Mouse (Mus musculus): Measurements from ENCODE around the gene Traf4. TPM values are rescaled to one million over a fixed set of nuclear protein-coding genes. Genes with fewer than 3 reads are reported as not detected.
A peak's percentile ranks its signal among the peaks of the same experiment; 100 is the strongest.
"Not testable (repeated sequence)": the region's sequence is repeated elsewhere in the genome, so short reads cannot be mapped to it uniquely, and the experiment has no call there.

Gene Traf4
- total RNA-seq, 2 experiments from 2014 or later, result 0.51 to 1.3 TPM

GRCm38 (mm10) chr11:78146168-78146567, 19.2 kb downstream of the Traf4 start:
- ATAC-seq (ENCODE audit: poor library complexity, severe bottlenecking), result no peak

GRCm38 (mm10) chr11:78143520-78143919, 21.9 kb downstream of the Traf4 start:
- ATAC-seq (ENCODE audit: poor library complexity, severe bottlenecking), result no peak

DNA sequence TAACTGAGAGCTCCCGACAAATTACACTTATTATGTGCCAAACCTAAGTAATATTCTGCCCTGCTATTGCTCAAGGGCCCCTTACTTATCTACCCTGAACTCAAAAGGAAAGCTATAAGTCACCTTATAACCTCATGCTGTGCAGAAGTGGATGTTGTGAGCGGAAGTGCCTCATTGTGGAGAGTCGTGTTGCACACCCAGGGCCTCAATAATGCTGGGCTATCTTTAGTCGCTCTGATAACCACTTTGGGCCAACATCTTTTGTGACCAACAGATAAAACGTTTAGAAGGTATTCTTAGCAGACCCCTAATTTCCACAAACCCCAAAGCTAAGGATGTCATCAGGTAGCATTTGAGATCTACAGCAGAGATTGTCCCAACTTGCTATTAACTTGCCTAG, 24.7 kb downstream of the Traf4 start:
- peak; percentile 38; the same call in 1 of the 2 replicates for ATAC-seq (ENCODE audit: poor library complexity, severe bottlenecking)

- ATAC-seq (ENCODE audit: poor library complexity, severe bottlenecking), result no peak
Observed at GRCm38 (mm10) chr11:78138023-78138422, 27.4 kb downstream of the Traf4 start.

- no peak for ATAC-seq (ENCODE audit: poor library complexity, severe bottlenecking)
Observed at GRCm38 (mm10) chr11:78137584-78137983, 27.8 kb downstream of the Traf4 start.

- no peak for ATAC-seq (ENCODE audit: poor library complexity, severe bottlenecking)
Observed at GRCm38 (mm10) chr11:78136132-78136531, 29.3 kb downstream of the Traf4 start.

GRCm38 (mm10) chr11:78135314-78135713, 30.1 kb downstream of the Traf4 start:
- ATAC-seq (ENCODE audit: poor library complexity, severe bottlenecking), result not testable (repeated sequence)

DNA sequence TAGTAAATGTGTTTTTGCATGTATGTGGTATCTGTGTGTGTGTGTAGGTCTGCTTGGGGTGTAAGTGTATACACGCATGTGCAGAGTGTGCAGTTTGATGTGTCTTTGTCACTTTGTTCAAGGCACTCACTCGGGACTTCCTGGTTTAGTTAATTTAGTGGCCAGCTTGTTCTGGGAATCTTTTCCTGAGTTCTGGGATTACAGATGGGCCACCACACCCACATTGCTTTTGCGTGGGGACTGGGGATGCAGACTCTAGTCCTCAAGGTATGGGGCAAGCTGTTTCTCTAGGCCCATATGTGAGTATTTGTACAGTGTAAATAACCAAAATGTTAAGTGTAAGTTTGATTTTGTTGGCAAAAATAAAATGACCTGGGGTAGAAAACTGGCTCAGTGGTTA, 31.0 kb downstream of the Traf4 start:
- ATAC-seq (ENCODE audit: poor library complexity, severe bottlenecking), result no peak

GRCm38 (mm10) chr11:78133915-78134314, 31.5 kb downstream of the Traf4 start:
- no peak for ATAC-seq (ENCODE audit: poor library complexity, severe bottlenecking)

GRCm38 (mm10) chr11:78129458-78129857, 35.9 kb downstream of the Traf4 start:
- ATAC-seq (ENCODE audit: poor library complexity, severe bottlenecking), result no peak

- ATAC-seq (ENCODE audit: poor library complexity, severe bottlenecking), result peak; percentile 89
Observed at GRCm38 (mm10) chr11:78126739-78127138, 38.6 kb downstream of the Traf4 start.

DNA sequence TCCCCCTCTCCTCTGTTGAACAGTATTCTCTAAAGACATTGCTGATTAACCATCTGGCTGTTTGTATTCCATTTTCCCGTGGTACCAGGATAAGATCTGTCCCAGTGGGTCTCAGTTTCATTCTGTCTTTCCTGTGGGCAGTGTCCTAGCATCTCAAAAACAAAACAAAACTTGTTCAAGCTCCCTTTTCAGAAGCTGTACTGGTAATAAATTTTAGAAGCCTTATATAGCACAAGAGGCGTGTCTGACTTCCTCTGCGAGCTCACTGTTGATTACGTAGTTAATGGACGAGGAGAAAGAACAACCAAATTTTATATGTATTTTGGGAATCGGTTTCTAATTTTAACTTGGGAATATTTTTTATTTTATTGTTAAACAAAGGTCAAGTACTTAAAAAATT, 39.7 kb downstream of the Traf4 start:
- ATAC-seq (ENCODE audit: poor library complexity, severe bottlenecking), result no peak

DNA sequence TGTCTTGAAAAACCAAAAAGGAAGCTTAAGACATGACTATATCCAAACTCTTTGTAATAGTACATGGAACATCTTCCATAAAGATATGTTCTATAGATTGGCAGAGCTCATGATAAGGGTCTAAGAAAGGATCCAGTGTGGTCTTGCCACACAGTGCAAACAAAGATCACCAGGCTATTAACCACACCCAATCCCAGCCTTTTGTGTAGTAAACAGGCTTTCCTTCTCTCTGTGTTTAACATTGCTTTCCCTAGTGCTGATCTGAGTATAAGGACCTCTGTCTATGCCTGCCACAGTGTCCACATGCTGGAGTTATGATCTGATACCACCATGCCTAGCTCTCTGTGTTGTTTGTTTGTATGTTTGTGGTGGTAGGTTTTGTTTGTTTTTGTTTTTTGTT, 41.6 kb downstream of the Traf4 start:
- ATAC-seq (ENCODE audit: poor library complexity, severe bottlenecking), result no peak

- no peak for ATAC-seq (ENCODE audit: poor library complexity, severe bottlenecking)
Observed at GRCm38 (mm10) chr11:78122815-78123214, 42.6 kb downstream of the Traf4 start.

GRCm38 (mm10) chr11:78121176-78121575, 44.2 kb downstream of the Traf4 start:
- no peak for ATAC-seq (ENCODE audit: poor library complexity, severe bottlenecking)

GRCm38 (mm10) chr11:78119898-78120297, 45.5 kb downstream of the Traf4 start:
- peak; percentile 71 for ATAC-seq (ENCODE audit: poor library complexity, severe bottlenecking)

DNA sequence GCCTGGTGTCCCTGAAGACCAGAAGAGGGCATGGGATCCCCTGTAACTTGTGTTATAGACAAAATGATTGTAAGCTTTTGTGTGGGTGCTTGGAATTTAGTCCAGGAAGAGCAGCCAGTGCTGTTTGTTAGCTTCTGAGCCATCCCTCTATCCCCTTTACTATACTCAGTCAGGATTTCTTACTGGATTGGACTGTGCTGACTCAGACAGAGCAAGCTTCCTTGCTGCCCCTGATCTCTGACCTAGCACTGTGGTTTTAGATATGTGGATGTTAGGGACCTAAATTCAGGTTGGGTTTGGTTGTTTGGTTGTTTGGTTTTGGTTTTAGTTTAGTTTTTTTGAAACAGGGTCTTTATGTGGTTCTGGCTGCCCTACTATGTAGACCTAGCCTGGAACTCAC, 46.9 kb downstream of the Traf4 start:
- no peak for ATAC-seq (ENCODE audit: poor library complexity, severe bottlenecking)

DNA sequence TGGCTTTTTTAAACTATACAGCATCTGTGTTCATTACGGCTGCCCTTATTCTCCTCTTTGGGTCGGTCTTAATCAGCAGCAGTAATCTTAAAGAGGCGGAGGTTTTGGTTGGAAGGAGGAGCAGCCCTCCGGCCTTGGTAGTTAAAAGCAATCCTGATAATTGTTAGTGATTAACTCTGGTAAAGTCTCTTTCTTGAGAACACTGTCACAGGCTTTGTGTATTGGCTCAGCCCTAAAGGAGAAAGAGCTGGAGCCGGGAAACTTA, 49.3 kb downstream of the Traf4 start:
- no peak for ATAC-seq (ENCODE audit: poor library complexity, severe bottlenecking)

DNA sequence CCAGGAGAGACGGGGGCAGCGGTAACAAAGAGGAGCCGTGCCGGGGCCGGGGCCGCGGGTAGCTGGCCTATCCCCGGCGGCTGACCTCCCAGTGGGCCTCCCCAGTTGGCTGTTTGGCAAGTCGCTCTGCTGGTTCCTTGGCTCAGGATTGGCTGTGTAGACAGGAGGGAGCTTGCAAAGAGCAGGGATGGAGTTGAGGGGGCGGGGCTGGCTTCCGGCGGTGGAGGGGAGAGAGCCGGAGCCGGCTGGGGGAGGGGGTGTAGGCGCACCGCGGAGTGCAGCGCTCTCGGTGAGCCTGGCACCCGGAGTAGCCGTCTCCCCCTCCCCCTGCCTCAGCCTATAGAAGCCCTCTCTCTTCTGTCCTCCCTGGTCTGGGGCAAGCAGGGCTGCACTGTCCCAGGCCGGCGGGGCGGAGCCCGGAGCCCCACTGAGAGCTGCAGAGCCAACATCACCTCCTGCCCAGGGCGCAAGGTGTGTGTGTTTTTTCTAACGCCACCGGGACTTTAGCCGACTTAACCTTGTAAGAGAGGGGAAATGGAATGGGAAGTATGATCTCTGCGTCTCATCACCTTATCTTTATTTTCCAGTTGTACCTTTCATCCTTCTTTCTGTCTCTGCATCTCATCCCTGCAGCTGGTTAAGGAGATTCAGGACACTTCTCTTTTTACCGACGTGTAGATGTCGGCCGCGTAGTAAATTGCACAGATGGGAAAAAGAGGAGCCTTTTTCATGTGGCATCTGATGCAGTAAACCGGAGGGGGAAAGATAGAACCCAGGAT, 49.8 kb downstream of the Traf4 start:
- peak; percentile 92 for ATAC-seq (ENCODE audit: poor library complexity, severe bottlenecking)

GRCm38 (mm10) chr11:78114676-78115366, 50.6 kb downstream of the Traf4 start:
- no peak; the same call in 1 of the 2 replicates for ATAC-seq (ENCODE audit: poor library complexity, severe bottlenecking)

DNA sequence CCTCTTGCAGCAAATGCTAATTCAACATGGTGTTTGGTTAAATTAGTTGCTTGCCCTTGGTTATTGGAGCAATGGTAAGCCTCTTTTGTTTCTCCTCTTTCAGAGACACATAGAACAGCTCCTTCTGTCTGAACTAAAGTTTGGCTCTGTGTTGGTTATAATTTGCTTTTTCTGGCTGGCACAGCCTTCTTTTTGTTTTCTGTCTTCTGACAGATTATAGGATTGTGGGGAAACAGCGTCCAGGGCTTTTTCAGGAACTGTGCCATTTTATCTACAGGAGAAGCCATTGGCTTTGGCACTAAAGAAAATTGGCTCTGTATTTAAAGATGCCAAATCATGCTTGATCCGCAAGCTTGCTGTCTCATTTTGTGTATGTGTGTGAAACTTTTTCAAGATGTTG, 51.8 kb downstream of the Traf4 start:
- ATAC-seq (ENCODE audit: poor library complexity, severe bottlenecking), result no peak

All from megakaryocyte, adult 5-6 weeks (primary cell).